ENCODE assay signal across 9 mouse cellular contexts in genomic region chr5:108005134-108005533, GRCm38 (mm10). TPM values are rescaled to one million over a fixed set of nuclear protein-coding genes. Genes with fewer than 3 reads are reported as not detected.
DNase-seq lines count a peak whose midpoint lies in the region; ATAC-seq and TF ChIP-seq lines count a peak whose summit lies in the region.
"Had no signal": no experiment of that assay in that cellular context is flagged by ENCODE, and none has a peak within 500 bp of the region (broad histone marks: within the 10 kb centered on the region; RNA-seq: fewer than 3 reads in every experiment).

No protein-coding gene starts in this region.

- DNase-seq in cerebellum, adult 18-20 months = peak; percentile 12 to 20
- DNase-seq in cerebellum, adult 8-10 months = no peak
- peak; percentile 28 to 53 for DNase-seq in spleen, adult 2 months (ENCODE audit: low read depth in 1 of 2, low spot score in 2 of 2)
- no peak for DNase-seq in spleen, adult 12 weeks (ENCODE audit: low spot score)
- DNase-seq in ovary, postnatal 10 days (ENCODE audit: low spot score) = no peak
- no peak for DNase-seq in layer of hippocampus, adult 18-20 months (ENCODE audit: low spot score in 2 of 2)

- H3K27me3 ChIP-seq in spleen, adult 2 months (ENCODE audit: control insufficient read depth, insufficient read depth, low read length) = no peaks in the 10 kb centered on the region
- H3K27me3 ChIP-seq in liver, embryonic 15.5 days = 0 out of 2 replicates have a peak, but pooled peaks cover 5% of the 10 kb centered on the region
- no peaks in the 10 kb centered on the region for H3K27me3 ChIP-seq in neural tube, embryonic 15.5 days (replicated peaks)
- H3K27me3 ChIP-seq: embryonic facial prominence, embryonic 15.5 days had no signal

- H3K9me3 ChIP-seq in liver, embryonic 15.5 days (replicated peaks) = no peaks in the 10 kb centered on the region
- no peaks in the 10 kb centered on the region for H3K9me3 ChIP-seq in neural tube, embryonic 15.5 days (replicated peaks)
- H3K9me3 ChIP-seq: embryonic facial prominence, embryonic 15.5 days had no signal

- TF ChIP-seq POLR2A in spleen, adult 2 months (IDR thresholded peaks at IDR 0.05; ENCODE audit: low read depth, low read length) = no peak

- H3K4me3 ChIP-seq in spleen, adult 2 months (ENCODE audit: extremely low read depth, insufficient read depth, insufficient read length) = no peak overlapping the region
- H3K4me3 ChIP-seq in liver, embryonic 15.5 days (replicated peaks) = no peak overlapping the region
- H3K4me3 ChIP-seq in neural tube, embryonic 15.5 days (replicated peaks) = no peak overlapping the region
- H3K4me3 ChIP-seq: embryonic facial prominence, embryonic 15.5 days had no signal

- WGBS in spleen, adult 2 months = 30% methylated on average over 2 of the region's 2 CpGs
- WGBS in liver, embryonic 15.5 days (ENCODE audit: insufficient replicate concordance) = 19% methylated on average over 2 of the region's 2 CpGs
- WGBS in neural tube, embryonic 15.5 days = 57% methylated on average over 2 of the region's 2 CpGs

- 0 out of 2 replicates have a peak, but pooled peaks have one; percentile 42 for ATAC-seq in liver, embryonic 15.5 days (ENCODE audit: insufficient read depth)
- ATAC-seq in neural tube, embryonic 15.5 days (ENCODE audit: low FRiP score) = no peak

- peak; percentile 39; the same call in 1 of the 2 replicates for TF ChIP-seq CTCF in spleen, adult 2 months (IDR thresholded peaks at IDR 0.05; ENCODE audit: extremely low read depth, insufficient read depth, insufficient read length, insufficient replicate concordance)

- H3K36me3 ChIP-seq in spleen, adult 2 months (ENCODE audit: control insufficient read depth, insufficient read depth, low read length) = no peaks in the 10 kb centered on the region
- H3K36me3 ChIP-seq in liver, embryonic 15.5 days (replicated peaks) = no peaks in the 10 kb centered on the region
- no peaks in the 10 kb centered on the region for H3K36me3 ChIP-seq in neural tube, embryonic 15.5 days
- H3K36me3 ChIP-seq: embryonic facial prominence, embryonic 15.5 days had no signal

- H3K9ac ChIP-seq in liver, embryonic 15.5 days = no peak overlapping the region
- H3K9ac ChIP-seq in neural tube, embryonic 15.5 days (replicated peaks) = no peak overlapping the region
- H3K9ac ChIP-seq: embryonic facial prominence, embryonic 15.5 days had no signal

- H3K4me2 ChIP-seq in liver, embryonic 15.5 days = no peak overlapping the region
- no peak overlapping the region for H3K4me2 ChIP-seq in neural tube, embryonic 15.5 days
- H3K4me2 ChIP-seq: embryonic facial prominence, embryonic 15.5 days had no signal

- no peaks in the 10 kb centered on the region for H3K4me1 ChIP-seq in spleen, adult 2 months (ENCODE audit: control insufficient read depth, insufficient read depth, insufficient read length)
- H3K4me1 ChIP-seq in liver, embryonic 15.5 days (replicated peaks) = 0 out of 2 replicates have a peak, but pooled peaks cover 2% of the 10 kb centered on the region
- no peaks in the 10 kb centered on the region for H3K4me1 ChIP-seq in neural tube, embryonic 15.5 days
- H3K4me1 ChIP-seq: embryonic facial prominence, embryonic 15.5 days had no signal

- no peak overlapping the region for H3K27ac ChIP-seq in spleen, adult 2 months (ENCODE audit: insufficient read depth, low read length)
- H3K27ac ChIP-seq in liver, embryonic 15.5 days (replicated peaks) = no peak overlapping the region
- no peak overlapping the region for H3K27ac ChIP-seq in neural tube, embryonic 15.5 days (replicated peaks)
- H3K27ac ChIP-seq: embryonic facial prominence, embryonic 15.5 days had no signal

RNA-seq across cellular contexts. Expression of gene Fam69a, which starts 18.2 kb away (rescaled TPM):
- 1.6 and 2.2 TPM in 2 replicates for polyA plus RNA-seq in spleen, adult 2 months (2012; rRNA removed)
- polyA plus RNA-seq in liver, embryonic 15.5 days (2015; fragmentation: Nextera tagmentation; extraction: Ambion mirVana) = 7.8 and 8.9 TPM in 2 replicates
- polyA plus RNA-seq in neural tube, embryonic 15.5 days (2015; fragmentation: Nextera tagmentation; extraction: Ambion mirVana) = 72.4 and 79.1 TPM in 2 replicates
- 10 to 100 TPM; 28.3 to 35.2 TPM for total RNA-seq in layer of hippocampus, adult 18-20 months (2021)

Comparison
In these comparisons a context has a peak if more than half of its experiments do, and no peak if none do; other contexts are left out.
1. DNase-seq: peak in cerebellum, adult 18-20 months (2 of 2) and spleen, adult 2 months (2 of 2); none in cerebellum, adult 8-10 months (single experiment), spleen, adult 12 weeks (single experiment), ovary, postnatal 10 days (single experiment) and layer of hippocampus, adult 18-20 months (0 of 2).